Mouse (Mus musculus) limb, embryonic 11.5 days (tissue): ENCODE measurements around the gene Got1. TPM values are rescaled to one million over a fixed set of nuclear protein-coding genes. Genes with fewer than 3 reads are reported as not detected.
A peak's percentile ranks its signal among the peaks of the same experiment; 100 is the strongest.

Source experiments
- ATAC-seq: fragments of 200-750 bp; cut with Nextera tagmentation; 2 replicates; pipeline ENCODE4 v1.8.0; 2017; ENCODE audit warnings: low read depth; ENCODE audit not compliant: insufficient number of reproducible peaks, low FRiP score, low TSS enrichment
- DNase-seq: peaks from one replicate; pipeline ENCODE4 v3.0.0-alpha.2; 2015; ENCODE audit warnings: low spot score
- H3K27ac ChIP-seq: fragments of 300-500 bp; sonication (generic); replicated peaks from 2 replicates; pipeline ENCODE4 v1.5.1; 2014; ENCODE audit warnings: low read depth, mild to moderate bottlenecking, low read length
- H3K27me3 ChIP-seq: fragments of 300-500 bp; sonication (generic); 2 replicates; pipeline ENCODE4 v1.6.1; 2014; ENCODE audit warnings: mild to moderate bottlenecking, low read length, mixed read lengths; ENCODE audit not compliant: control insufficient read depth, insufficient read depth
- H3K36me3 ChIP-seq: fragments of 300-500 bp; sonication (generic); 2 replicates; pipeline ENCODE4 v1.6.1; 2014; ENCODE audit warnings: mild to moderate bottlenecking, low read length, moderate library complexity, mixed read lengths; ENCODE audit not compliant: control insufficient read depth, insufficient read depth
- H3K4me1 ChIP-seq: fragments of 300-500 bp; sonication (generic); 2 replicates; pipeline ENCODE4 v1.6.1; 2014; ENCODE audit warnings: low read length, mixed read lengths; ENCODE audit not compliant: control insufficient read depth, insufficient read depth
- H3K4me2 ChIP-seq: fragments of 300-500 bp; sonication (generic); 2 replicates; pipeline ENCODE4 v1.6.1; 2014; ENCODE audit warnings: low read depth, mild to moderate bottlenecking, moderate library complexity; ENCODE audit not compliant: severe bottlenecking
- H3K4me3 ChIP-seq: fragments of 300-500 bp; sonication (generic); 2 replicates; pipeline ENCODE4 v1.5.1; 2014; ENCODE audit warnings: low read depth, low read length
- H3K9ac ChIP-seq: fragments of 300-500 bp; sonication (generic); 2 replicates; pipeline ENCODE4 v1.6.1; 2014; ENCODE audit warnings: mild to moderate bottlenecking, low read length
- H3K9me3 ChIP-seq: fragments of 300-500 bp; sonication (generic); 2 replicates; pipeline ENCODE4 v1.6.1; 2016; ENCODE audit warnings: low read length; ENCODE audit not compliant: control insufficient read depth
- WGBS: fragments of 180-500 bp; shearing (Covaris S2); extraction: QIAGEN DNeasy Blood & Tissue Kit; methylation state at CpG from one replicate; pipeline ENCODE4 v1.1.7; 2014; 5-methylcytosine and 5-hydroxymethylcytosine counted together
- polyA plus RNA-seq: library from polyadenylated mRNA; unstranded; fragments of >200 nt; fragmentation: Nextera tagmentation; extraction: Ambion mirVana; gene quantifications from 2 replicates; pipeline ENCODE4 v1.2.1, GENCODE M21; 2014

Got1 gene
- 41.0 and 45.6 TPM in 2 replicates for polyA plus RNA-seq

DNA sequence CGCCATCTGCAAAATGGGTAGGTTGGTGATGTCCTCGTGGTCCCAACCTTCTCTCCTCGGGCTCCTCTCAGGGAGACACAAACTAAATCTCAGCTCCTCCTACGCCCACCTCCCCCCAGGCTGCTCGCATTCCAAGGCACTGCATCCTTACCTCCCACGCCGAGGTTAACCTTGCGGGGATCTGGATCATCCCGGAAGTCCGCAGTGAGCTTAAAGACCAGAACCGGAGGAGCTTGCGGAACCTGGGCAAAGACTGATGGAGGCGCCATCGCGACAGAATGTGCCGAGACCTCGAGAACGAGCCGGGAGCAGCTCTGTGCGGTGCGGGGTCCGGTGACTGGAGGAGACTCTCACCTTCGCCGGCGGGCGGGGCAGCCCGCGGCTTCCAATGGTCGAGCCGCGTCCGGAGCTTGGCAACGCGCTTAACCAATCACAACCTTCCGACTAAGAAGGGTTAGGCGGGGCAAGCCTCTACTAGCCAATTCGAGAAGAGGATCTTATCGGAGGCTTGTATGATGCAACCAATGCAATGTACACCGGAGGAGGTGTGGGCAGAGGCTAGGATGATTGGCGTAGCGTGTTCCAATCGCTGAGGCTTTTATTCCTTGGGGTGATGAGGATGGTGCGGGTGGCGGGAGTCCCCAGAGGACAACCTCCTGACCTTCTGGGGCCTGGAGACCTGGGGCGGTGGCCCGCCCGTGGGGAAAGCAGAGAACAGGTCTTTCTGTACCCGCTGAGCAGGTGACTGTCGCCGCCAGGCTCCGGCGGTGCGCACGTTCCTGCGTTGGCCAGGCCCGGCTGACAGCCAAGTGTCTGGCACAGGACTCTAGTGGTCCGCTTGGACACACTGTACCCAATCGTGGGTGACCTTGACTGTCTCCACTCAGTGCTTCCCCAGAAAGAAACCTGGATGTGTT, at the start of gene Got1:
Got1 (minus strand) TSS at position 419 of the 917 bp plus-strand sequence.
- H3K27ac ChIP-seq, result no peak within 1 kb of the TSS

DNA sequence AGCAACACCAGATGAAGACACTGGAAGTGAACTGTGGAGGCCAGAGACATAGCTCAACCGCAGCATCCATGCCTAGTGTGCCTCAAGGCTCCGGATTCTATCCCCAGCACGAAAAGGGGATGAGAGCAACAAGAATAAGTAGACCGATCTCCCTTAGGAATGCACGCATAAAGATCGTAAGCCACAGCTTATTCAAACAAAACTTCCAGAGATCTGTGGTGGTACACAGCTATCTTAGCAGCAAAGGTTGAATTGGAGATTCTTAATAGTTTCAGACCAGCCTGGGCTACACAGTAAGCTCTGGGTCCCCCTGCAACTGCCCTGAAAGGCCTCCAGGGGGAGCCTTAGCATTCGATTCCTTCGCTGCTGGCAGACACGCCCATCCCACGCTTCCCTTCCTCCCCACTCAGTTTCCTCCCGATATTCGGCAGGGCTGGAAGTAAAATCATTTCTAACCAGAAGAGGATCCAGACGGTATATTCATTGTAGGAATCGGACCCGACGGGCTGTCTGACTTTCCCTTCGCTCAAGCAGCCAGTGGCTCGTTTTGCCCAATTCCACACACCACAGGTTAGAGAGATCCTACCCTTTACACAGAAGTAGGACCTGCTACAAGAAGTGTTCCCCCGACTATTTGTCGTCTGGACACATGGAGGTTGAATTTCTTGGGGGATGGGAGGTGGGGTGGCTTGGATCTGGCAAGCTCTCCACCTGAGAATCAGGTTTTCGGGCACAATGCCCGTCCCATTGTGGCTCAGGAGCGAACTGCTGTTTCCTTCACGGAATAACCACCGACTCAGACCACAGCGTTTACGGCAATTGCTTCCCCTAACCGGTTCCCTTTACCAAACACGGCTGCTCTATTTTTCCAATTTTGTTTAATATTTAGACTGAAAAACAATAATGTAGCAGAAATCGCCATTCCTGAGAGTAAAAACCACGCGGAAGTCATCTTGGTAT, 46.7 kb upstream of the Got1 start:
- ATAC-seq, result no peak
- H3K4me3 ChIP-seq, result peak overlapping the region; percentile 23
- no peak overlapping the region for H3K27ac ChIP-seq
- WGBS, result 15% methylated on average over 32 of the region's 32 CpGs
- H3K27me3 ChIP-seq, result peaks cover 13% of the 10 kb centered on the region
- H3K9ac ChIP-seq, result no peak overlapping the region
- peak; percentile 82 for DNase-seq
- H3K4me2 ChIP-seq, result peak overlapping the region; percentile 56
- H3K36me3 ChIP-seq, result no peaks in the 10 kb centered on the region
- no peaks in the 10 kb centered on the region for H3K9me3 ChIP-seq
- H3K4me1 ChIP-seq, result no peaks in the 10 kb centered on the region

More for the DNA sequence above, at the start of gene Got1:
- H3K9ac ChIP-seq, result peak within 1 kb of the TSS; percentile 77
- DNase-seq (peak; percentile 94), ATAC-seq (peak; percentile 99)
- no peaks in the 10 kb centered on the region for H3K9me3 ChIP-seq
- H3K4me2 ChIP-seq, result peak within 1 kb of the TSS; percentile 79
- H3K27me3 ChIP-seq, result no peaks in the 10 kb centered on the region
- H3K4me3 ChIP-seq, result peak within 1 kb of the TSS; percentile 74
- peaks cover 3% of the 10 kb centered on the region for H3K4me1 ChIP-seq
- H3K36me3 ChIP-seq, result no peaks in the 10 kb centered on the region
- under 1% methylated on average over 58 of the region's 58 CpGs for WGBS

DNA sequence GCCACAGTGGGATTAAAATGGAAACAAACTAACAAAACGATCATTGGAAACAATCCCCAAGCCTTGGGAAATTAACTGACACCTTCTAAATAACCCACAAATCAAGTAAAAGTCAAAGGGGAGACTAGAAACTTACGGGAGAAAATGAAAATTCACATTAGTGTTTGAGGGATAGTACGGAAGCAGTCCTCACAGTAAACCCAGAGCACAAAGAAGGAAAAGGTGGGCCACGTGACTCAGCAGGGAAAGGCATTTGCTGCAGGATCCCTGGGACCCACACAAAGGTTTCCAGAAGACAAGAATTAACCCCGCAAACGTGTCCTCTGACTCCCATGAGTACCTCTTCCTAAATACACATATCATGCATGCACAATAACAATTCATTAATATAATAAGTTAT, 44.7 kb upstream of the Got1 start:
- H3K27me3 ChIP-seq, result peaks cover 13% of the 10 kb centered on the region
- H3K4me1 ChIP-seq, result no peaks in the 10 kb centered on the region
- no peak overlapping the region for H3K27ac ChIP-seq
- no peak for DNase-seq
- no peak for ATAC-seq
- no peak overlapping the region for H3K4me2 ChIP-seq
- H3K9me3 ChIP-seq, result no peaks in the 10 kb centered on the region
- no peak overlapping the region for H3K4me3 ChIP-seq
- no peak overlapping the region for H3K9ac ChIP-seq
- 48% methylated on average over 6 of the region's 6 CpGs for WGBS
- H3K36me3 ChIP-seq, result no peaks in the 10 kb centered on the region

DNA sequence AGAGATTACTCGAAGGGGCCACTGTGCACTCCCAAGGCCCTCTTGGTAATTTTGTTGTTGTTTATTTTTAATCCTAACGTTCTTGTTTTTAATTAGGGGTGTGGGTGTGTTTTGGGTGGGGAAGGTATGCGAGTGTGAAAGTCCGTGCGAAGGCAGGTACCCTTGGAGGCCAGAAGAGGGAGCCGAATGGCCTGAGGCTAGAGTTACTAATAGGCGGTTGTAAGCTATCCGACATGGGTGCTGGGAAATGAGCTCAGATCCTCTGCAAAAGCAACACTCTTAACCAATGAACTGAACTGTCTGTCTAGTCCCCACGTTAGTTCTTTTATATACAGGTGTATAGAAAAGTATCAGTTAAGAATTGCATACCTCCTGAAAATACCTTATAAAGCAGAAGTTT, 43.9 kb upstream of the Got1 start:
- no peak overlapping the region for H3K9ac ChIP-seq
- no peaks in the 10 kb centered on the region for H3K4me1 ChIP-seq
- WGBS, result 41% methylated on average over 9 of the region's 9 CpGs
- no peak for ATAC-seq
- no peak overlapping the region for H3K4me3 ChIP-seq
- no peak for DNase-seq
- no peaks in the 10 kb centered on the region for H3K9me3 ChIP-seq
- H3K27ac ChIP-seq, result no peak overlapping the region
- peaks cover 13% of the 10 kb centered on the region for H3K27me3 ChIP-seq
- no peak overlapping the region for H3K4me2 ChIP-seq
- H3K36me3 ChIP-seq, result no peaks in the 10 kb centered on the region

DNA sequence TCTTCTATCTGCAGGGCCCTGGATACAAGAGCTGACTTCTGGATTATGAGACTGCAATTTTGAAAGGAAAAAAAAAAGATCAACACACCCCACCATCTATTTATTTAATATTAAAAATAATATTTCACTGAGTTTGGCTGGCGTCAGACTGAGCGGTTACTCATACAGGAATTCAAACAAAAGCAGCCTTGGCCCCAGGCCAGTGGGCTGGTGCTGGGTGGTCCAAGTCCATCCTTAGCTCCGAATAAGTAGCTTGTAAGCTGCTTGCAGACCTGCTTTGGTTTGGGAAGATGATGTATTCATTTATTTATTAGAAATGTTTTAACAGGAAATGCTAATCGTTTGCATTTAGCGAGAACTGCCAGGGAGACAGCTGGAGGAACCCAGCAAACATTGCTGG, 38.8 kb upstream of the Got1 start:
- Histone ChIP-seq H3K4me3 (no peak overlapping the region), H3K27me3 (no peaks in the 10 kb centered on the region), H3K4me2 (no peak overlapping the region), H3K4me1 (no peaks in the 10 kb centered on the region), H3K9ac (no peak overlapping the region), H3K36me3 (no peaks in the 10 kb centered on the region), H3K27ac (no peak overlapping the region), H3K9me3 (no peaks in the 10 kb centered on the region)
- ATAC-seq (no peak), DNase-seq (no peak)
- WGBS, result 87% methylated on average over 5 of the region's 5 CpGs

DNA sequence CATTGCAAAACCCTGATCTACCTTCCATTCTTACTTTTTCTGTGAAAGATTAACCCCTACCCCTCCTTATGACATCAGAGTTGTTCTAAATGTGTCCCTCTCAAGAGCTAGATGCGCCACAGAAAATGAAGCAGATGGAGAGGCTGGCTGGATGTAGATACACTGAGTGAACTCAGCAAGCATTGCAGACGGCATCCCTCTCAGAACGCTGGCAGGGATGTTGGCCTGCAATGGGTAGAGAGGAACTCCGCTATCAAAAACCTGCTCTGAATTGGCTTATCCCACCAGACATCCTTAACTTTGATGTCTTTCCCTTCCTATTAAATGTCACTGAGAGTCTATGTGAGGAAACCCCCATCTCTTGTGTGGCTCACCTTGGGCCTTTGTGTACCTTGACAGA, 37.4 kb upstream of the Got1 start:
- no peak overlapping the region for H3K9ac ChIP-seq
- H3K27me3 ChIP-seq, result no peaks in the 10 kb centered on the region
- H3K4me2 ChIP-seq, result no peak overlapping the region
- no peaks in the 10 kb centered on the region for H3K4me1 ChIP-seq
- ATAC-seq, result no peak
- no peaks in the 10 kb centered on the region for H3K9me3 ChIP-seq
- H3K27ac ChIP-seq, result no peak overlapping the region
- WGBS, result 87% methylated on average over 4 of the region's 4 CpGs
- H3K36me3 ChIP-seq, result no peaks in the 10 kb centered on the region
- no peak for DNase-seq
- no peak overlapping the region for H3K4me3 ChIP-seq

DNA sequence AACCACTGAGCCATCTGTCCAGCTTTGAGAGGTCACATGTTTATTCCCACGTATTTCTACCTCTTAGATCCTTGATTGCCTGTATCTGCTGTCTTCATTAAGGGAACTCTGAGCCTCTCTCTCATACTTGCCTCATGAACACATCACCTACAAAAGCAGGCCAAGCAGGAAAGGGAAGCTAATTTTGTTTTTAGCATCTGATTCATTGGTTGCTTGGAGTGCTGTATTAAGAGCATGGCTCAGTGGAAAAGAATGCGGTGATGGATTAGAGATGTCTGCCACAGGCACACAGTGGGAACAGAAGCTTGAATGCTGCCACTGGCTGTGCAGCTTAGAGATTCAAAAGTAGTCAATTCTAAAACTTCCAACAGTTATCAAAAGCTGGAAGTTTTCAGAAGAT, 35.8 kb upstream of the Got1 start:
- Histone ChIP-seq H3K9me3 (no peaks in the 10 kb centered on the region), H3K27ac (no peak overlapping the region), H3K9ac (no peak overlapping the region), H3K27me3 (no peaks in the 10 kb centered on the region), H3K4me2 (no peak overlapping the region), H3K4me1 (no peaks in the 10 kb centered on the region), H3K4me3 (no peak overlapping the region), H3K36me3 (no peaks in the 10 kb centered on the region)
- WGBS, result 87% methylated on average over 2 of the region's 2 CpGs
- ATAC-seq, result no peak
- DNase-seq, result no peak

DNA sequence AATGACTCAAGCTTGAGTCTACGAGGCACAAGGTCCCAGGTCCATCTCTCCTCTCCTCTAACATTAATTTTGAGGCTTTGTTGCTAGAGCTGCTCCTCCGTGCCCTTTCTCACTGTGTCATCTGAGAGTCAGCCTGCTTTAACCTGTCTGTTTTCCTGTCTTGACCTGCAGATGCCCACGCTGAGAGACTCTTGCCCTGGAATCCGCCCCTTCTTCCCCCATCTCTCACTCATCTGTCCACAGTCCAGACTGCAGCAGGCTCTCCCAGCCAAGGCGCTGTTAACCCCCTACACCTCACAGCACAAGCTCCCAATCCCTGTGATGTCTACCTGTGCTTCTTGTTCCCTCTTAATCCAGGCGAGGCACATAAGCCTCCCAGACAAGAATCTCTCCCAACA, 27.1 kb upstream of the Got1 start:
- Histone ChIP-seq H3K27me3 (no peaks in the 10 kb centered on the region), H3K27ac (no peak overlapping the region), H3K9me3 (no peaks in the 10 kb centered on the region), H3K36me3 (no peaks in the 10 kb centered on the region), H3K9ac (no peak overlapping the region), H3K4me3 (no peak overlapping the region), H3K4me2 (no peak overlapping the region), H3K4me1 (no peaks in the 10 kb centered on the region)
- 77% methylated on average over 6 of the region's 6 CpGs for WGBS
- ATAC-seq (no peak), DNase-seq (no peak)
